Mouse (Mus musculus) left cerebral cortex, adult 2 months (tissue): ENCODE data around the gene Acss1. TPM values are rescaled to one million over a fixed set of nuclear protein-coding genes. Genes with fewer than 3 reads are reported as not detected.

ENCODE experiments used
- DNase-seq, 2 experiments: peaks; one replicate each; pipeline ENCODE4 v3.0.0; 2021 to 2022; ENCODE audit warnings: low spot score in 2 of 2, mixed read lengths in 1 of 2; ENCODE audit errors: extremely low spot score in 1 of 2
- H3K27ac ChIP-seq: fragments of 200-600 bp; 2 replicates; pipeline ENCODE4 v1.8.1; 2022
- H3K4me3 ChIP-seq: fragments of 200-600 bp; 2 replicates; pipeline ENCODE4 v1.8.1; 2022
- CTCF ChIP-seq: fragments of 200-600 bp; IDR thresholded peaks from 2 replicates; pipeline ENCODE4 v1.8.1; 2022; ENCODE audit warnings: antibody characterized with exemption, mild to moderate bottlenecking, moderate library complexity
- intact Hi-C: fragments of 180-260 bp; cut with DNase I; formaldehyde crosslinking; loops from one replicate; pipeline ENCODE4 v1.15.1; 2025
- total RNA-seq, 2 experiments: library from RNA; stranded (reverse); gene quantifications; 2 replicates each; pipeline ENCODE4 v1.2.3; 2021

Gene Acss1
- total RNA-seq, 2 experiments from 2014 or later = 18.5 to 21.5 TPM

DNA sequence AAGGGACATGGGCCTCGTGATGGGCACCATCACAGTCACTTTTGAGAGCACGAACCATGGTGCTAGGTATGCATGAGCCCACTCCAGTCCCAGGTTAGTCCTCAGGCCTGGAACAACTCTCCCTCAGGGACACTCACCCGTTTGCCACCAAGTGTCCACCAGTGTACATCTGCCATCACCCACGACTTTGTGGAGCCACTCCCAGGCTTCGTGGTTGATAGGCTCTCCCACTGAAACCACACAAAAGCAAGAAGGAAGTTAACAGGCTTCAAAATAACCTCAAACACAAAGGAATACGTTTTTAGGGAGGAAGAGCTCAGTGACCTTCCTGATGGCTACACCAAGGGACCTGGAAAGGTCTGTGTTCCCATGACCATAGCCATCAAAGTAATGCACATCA lies 41.2 kb downstream of the Acss1 start:
- Histone ChIP-seq H3K27ac (no peak overlapping the region), H3K4me3 (no peak overlapping the region)
- TF ChIP-seq CTCF = no peak
- no peak for DNase-seq
- intact Hi-C loops = no loop called here

DNA sequence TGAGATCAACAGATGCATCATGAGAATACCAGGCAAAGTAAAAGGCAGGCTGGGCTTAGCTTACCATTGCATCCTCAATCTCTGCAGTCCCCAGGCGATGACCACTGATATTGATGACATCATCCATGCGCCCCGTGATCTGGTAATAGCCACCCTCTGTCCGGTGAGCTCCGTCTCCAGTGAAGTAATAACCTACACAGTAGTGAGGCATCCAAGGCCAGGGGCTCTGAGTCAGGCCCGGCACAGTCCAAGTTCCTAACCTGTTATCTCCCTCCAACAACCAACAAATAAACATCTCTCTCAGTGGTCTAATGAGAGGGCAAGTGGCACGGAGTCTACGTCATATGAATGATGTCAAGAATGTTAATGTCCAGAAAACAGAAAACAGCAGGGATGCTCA lies 43.4 kb downstream of the Acss1 start:
- Histone ChIP-seq H3K27ac (no peak overlapping the region), H3K4me3 (no peak overlapping the region)
- TF ChIP-seq CTCF = no peak
- intact Hi-C loops = no loop called here
- DNase-seq = no peak

DNA sequence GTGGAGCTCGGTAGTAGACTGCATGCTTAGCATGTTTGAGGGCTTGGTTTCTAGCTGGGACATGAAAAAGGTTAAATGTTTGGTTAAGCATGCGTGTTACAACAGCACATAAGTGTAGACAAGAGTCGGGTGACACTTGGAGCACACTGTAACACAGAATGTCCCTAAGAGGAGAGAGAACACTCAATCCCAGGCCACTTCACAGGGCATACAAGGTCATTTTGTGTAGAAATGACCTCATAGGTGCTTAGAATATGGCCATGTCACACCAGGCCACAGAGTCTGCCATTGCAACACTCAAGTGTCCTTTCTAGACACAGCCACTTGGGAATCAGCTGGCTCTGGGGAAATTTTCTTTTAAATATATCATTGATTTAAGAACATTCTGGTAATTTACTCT lies 44.3 kb downstream of the Acss1 start:
- H3K27ac ChIP-seq = no peak overlapping the region
- DNase-seq = no peak
- H3K4me3 ChIP-seq = no peak overlapping the region
- intact Hi-C loops = no loop called here
- no peak for TF ChIP-seq CTCF

DNA sequence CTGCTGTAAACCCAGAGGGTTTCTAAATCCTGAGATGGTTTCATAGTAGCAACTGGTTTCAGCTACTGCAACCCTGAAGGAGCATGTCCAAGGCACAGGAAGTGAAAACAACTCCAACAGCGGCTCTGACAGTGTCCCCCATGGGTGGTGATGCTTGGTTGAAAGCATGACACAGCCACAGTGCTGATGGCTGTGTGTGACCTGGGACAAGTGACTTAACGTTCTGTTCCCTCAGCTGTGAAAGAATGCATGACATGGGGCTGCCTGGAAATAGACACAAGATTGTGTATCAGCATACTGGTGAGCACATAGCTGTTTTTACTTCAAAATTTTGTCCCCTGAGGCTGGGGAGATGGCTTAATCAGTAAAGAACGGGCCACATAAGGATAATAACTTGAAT lies 46.6 kb downstream of the Acss1 start:
- DNase-seq = no peak
- Histone ChIP-seq H3K4me3 (no peak overlapping the region), H3K27ac (no peak overlapping the region)
- intact Hi-C loops = no loop called here
- TF ChIP-seq CTCF = no peak

DNA sequence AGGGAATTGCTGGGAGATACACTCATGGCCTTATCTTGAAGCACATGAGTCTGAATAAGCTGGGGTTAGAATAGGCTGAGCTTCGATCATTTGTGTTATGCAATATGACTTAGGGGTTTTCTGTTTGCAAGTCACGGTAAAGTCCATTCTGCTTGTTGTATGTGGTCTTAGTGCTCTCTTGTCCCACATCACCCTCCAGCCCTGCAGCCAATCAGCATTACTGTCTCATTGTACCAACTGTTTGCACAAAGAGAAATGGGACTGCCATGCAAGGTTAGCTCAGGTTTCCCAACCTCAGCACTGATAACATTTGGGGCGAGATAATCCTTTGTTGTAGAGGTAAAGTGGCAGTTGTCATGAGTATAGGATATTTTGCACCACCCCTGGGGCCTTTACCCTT lies 58.2 kb downstream of the Acss1 start:
- no peak overlapping the region for H3K4me3 ChIP-seq
- no peak for TF ChIP-seq CTCF
- no peak for DNase-seq
- intact Hi-C loops = no loop called here
- no peak overlapping the region for H3K27ac ChIP-seq

DNA sequence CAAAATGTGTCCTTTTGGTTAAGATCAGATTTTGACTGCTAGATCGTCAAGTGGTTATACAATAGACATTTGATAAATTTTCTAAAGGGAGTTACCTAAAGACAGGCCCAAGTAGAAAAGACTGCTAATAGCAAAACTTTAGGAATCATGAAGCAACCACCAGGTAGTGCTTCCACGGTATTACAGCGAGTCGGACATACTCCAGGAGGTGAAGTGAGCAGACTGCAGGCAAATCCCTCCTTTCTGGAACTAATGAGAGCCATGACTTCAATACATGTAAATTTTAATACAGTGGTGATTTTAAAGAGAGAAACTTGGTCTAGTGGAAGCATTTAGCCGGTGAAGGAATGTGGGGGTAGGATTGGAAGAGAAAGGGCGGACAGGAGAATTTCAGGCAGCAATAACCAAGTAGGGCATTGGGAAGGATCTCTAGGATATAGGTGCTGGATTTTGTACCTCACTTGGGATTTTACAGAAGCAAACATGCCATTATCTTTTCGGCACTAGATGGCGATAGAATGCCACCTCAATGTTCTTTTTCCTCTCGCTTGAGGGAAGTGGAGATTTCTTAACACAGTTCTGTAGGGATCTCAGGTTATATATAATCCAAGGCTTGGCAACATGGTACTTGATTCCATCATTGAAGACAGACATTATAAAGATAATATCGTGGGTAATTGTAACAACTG lies 59.3 kb downstream of the Acss1 start:
- Histone ChIP-seq H3K27ac (peak overlapping the region; percentile 80), H3K4me3 (peak overlapping the region; percentile 56)
- DNase-seq = peak; percentile 71 to 74
- TF ChIP-seq CTCF = peak; percentile 88
- intact Hi-C loops = loop anchor here (1.0 to 10.0 kb wide), 6 partner anchors 50 to 396 kb away; partner anchors contain the start of gene Entpd6

DNA sequence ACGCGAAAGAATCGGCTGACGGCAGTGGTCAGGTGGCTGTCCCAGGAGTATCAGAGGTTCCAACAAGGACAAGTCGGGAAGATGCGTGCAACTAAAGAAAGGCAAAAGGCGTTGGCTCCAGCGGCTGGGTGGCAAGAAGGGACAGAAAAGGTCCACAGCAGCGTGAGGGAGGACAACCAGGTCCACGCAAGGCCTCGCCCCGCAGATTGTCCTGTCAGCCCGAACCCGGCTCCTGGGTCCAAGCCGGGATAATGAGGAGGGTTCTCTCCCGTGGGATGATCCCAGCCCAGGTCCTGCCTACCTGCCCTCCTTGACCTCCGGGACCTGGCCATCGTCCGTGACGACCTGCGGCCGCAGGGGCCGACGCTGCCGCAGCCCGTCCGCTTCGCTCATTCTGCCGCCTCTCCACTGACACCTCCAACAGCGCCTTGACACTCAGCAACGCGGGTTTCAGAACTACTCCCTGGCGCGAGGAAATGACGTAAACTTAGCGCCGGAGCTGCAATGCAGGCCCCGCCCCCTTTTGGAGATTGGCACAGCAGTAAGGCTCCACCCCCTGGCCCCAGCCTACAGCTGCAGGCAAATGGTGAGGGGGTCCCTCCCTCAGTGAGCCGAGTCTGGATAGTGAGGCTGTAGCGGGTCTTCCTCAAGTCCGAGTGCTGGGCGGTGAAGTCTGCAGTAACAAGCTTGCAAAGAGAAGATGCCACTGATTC lies 60.1 kb downstream of the Acss1 start, which contains the start of gene Apmap:
Gene Apmap, minus strand, starts transcription at position 481 of the 713 bp plus-strand sequence.
- peak within 1 kb of the TSS; percentile 80 for H3K27ac ChIP-seq
- intact Hi-C loops = loop anchor here (1.0 to 10.0 kb wide), 6 partner anchors 49 to 397 kb away; partner anchors contain the start of gene Entpd6
- peak within 1 kb of the TSS; percentile 56 for H3K4me3 ChIP-seq
- peak; percentile 24 for TF ChIP-seq CTCF
- peak; percentile 96 to 98 for DNase-seq

DNA sequence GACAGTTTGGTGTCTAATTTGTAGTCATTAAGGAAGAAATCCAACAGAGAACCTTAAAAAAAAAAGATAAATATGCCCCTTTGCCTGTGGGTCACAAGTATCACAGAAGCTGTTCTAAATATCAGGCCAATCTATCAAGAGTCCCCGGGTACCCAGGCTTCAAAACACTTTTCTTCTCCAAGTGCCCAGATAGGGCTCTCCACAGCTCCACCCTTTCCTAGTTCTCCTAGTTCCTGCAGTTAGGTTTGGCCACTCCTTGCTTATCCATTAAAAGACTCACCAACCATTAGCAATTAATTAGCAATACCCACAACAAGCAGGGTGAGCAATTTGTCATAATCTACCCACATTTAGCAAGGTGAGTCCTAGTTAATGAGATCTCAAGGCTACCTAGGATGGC lies 61.2 kb downstream of the Acss1 start:
- DNase-seq = no peak
- no peak for TF ChIP-seq CTCF
- no peak overlapping the region for H3K27ac ChIP-seq
- intact Hi-C loops = loop anchor here (5.0 to 10.0 kb wide), 2 partner anchors 190 to 398 kb away; no protein-coding TSS in a partner anchor
- H3K4me3 ChIP-seq = peak overlapping the region; percentile 56

DNA sequence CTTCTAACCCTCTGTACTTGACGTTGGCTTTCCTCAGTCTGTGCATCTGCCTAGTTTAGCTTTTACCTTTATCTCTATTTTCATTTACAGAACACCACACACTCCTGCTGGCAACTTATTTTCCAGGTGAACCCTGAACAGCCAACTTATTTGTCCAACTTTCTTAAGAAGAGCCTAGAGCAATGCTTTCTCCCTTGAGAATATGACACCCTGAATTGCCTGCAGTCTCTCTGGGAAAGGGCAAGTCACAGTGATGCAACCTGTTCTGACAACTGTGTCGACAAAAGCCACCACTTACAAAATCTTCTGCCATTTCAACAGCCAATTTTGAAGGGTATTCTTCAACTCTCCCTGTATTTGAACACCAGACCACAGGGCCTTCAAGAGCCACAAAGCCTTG lies 63.5 kb downstream of the Acss1 start:
- no peak overlapping the region for H3K27ac ChIP-seq
- TF ChIP-seq CTCF = no peak
- intact Hi-C loops = loop anchor here (5.0 to 10.0 kb wide), 2 partner anchors 192 to 400 kb away; no protein-coding TSS in a partner anchor
- no peak overlapping the region for H3K4me3 ChIP-seq
- DNase-seq = no peak

DNA sequence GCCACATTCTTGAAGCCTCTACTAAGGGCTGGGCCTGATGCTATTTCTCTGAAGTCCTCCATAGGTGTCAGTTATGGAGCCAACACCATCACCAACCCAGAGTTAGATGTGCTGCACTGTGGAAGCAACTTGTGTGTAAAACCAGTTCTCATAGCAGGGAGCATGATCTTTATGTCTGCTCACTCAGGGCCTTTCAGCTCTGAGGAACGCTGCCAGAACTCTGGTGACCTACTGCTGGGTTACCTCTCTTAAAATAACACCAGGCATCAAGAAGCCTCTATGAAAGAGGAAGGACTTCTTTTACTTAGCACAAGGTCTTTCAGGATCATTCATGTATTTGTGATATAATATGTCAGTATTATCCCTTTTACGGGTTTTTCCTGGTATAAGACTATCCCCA lies 66.1 kb downstream of the Acss1 start:
- TF ChIP-seq CTCF = no peak
- Histone ChIP-seq H3K4me3 (no peak overlapping the region), H3K27ac (no peak overlapping the region)
- intact Hi-C loops = loop anchor here (10.0 kb wide), 1 partner anchor 403 kb away; no protein-coding TSS in a partner anchor
- DNase-seq = no peak

DNA sequence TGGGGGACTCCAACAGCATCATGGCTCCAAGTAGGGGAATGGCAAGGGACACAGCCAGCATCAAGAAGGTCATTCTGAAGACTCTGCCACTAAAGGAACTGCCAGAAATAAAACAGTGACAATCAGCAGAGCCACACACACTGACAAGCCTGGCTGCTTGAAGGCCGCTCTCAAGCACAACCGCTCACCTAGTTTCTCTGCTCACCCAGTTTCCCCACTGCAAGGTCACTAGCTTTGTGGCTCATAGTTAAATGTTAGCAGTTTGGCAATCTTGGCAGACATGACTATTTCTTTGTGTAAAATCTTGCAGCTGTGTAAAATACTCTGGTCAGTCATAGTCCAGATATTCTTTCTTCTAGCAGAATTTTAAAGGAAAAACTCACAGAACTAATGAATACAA lies 68.0 kb downstream of the Acss1 start:
- intact Hi-C loops = loop anchor here (10.0 kb wide), 1 partner anchor 405 kb away; no protein-coding TSS in a partner anchor
- no peak overlapping the region for H3K27ac ChIP-seq
- H3K4me3 ChIP-seq = no peak overlapping the region
- DNase-seq = no peak
- no peak for TF ChIP-seq CTCF

DNA sequence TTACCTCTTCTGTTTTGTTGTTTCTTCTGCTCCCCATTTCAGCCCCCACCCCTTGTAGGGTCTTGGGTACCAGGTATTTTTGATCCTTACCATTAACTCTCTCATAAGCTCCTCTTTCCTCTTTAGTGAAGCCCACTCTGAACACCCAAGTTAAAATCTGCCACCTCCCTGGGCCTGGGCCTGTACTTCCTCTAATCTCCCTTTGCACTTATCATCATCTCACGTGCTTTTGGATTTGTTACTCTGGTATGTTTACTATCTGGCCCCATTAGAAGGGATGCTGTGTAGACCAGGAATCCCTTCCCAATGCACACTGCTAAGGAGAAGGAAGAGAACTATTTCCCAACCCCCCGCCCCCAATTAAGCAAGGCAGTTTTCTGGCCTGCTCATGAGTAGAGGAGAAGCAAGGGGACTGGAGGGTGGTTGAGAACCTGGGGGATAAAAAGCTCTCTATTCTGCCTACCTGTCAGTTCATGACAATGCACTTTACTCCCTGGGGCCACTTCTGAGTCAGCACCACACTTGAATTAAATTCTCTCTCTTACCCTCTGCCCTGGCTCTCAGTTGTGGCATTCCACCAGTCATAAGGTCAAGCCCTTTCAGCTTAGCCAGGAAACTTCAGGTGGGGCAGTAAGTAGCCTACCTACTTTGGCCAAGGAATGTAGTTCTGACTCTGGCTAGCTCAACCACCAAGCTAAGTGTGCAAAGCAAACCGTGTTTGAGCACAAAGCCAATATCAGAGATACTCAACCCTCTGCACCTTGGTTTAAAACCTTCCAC lies 72.7 kb downstream of the Acss1 start:
- Histone ChIP-seq H3K4me3 (no peak overlapping the region), H3K27ac (no peak overlapping the region)
- TF ChIP-seq CTCF = no peak
- DNase-seq = no peak
- intact Hi-C loops = no loop called here
